Mouse (Mus musculus) layer of hippocampus, adult 9-11 months (tissue): ENCODE data around the gene Gdpd4.
A peak's percentile ranks its signal among the peaks of the same experiment; 100 is the strongest.

ENCODE experiments used
- DNase-seq: peaks from one replicate; pipeline ENCODE4 v3.0.0; 2022

Gdpd4 gene

GRCm38 (mm10) chr7:97919742-97920141 lies at the start of gene Gdpd4:
Gene Gdpd4 (plus strand): TSS chr7:97919955.
- DNase-seq: no peak

- DNase-seq: peak; percentile 44
Measured at GRCm38 (mm10) chr7:97872396-97872795, 47.4 kb upstream of the Gdpd4 start.

GRCm38 (mm10) chr7:97873317-97873716 lies 46.4 kb upstream of the Gdpd4 start:
- DNase-seq: no peak

- DNase-seq: no peak
Measured at GRCm38 (mm10) chr7:97877846-97878538, 41.8 kb upstream of the Gdpd4 start.

- DNase-seq: peak; percentile 5
Measured at GRCm38 (mm10) chr7:97911646-97912045, 8.1 kb upstream of the Gdpd4 start.

- peak; percentile 6 for DNase-seq
Measured at GRCm38 (mm10) chr7:97914833-97915516, 4.8 kb upstream of the Gdpd4 start.

GRCm38 (mm10) chr7:97925819-97926218 lies 6.1 kb downstream of the Gdpd4 start:
- DNase-seq: no peak

DNA sequence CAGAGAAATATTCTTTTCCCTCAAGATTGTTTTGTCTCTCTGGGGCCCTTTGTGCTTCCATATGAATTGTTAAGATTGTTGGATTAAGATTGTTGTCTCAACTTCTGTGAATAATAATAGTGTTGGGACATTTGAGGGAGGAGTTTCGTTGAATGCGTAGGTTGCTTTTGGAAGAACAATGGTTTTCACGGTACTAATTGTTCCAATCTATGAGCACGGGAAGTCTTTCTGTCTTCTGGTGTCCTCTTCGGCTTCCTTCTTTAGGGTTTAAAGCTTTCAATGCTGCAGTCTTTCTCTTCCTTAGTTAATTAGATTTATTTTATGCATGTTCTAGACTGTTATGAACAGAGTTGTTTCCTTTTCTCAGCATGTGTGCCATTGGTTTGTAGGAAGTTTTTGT lies 7.2 kb downstream of the Gdpd4 start:
- no peak for DNase-seq

DNA sequence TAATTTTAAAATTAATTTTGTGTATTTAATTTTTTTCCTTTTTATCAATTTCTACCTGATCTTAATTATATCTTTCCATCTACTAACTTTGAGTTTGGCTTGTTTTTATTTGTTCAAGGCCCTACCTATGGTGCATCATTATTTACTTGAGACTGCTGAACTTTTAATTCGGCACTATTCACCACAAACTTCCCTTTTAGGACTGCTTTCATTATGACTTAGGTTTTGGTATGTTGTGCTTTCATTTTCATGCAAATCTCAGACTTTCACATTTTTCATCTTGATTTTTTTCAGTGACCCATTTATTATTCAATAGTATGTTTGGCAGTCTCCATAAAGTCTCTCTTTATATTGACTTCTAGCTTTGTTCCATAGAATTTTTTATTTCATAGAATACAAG lies 24.7 kb downstream of the Gdpd4 start:
- DNase-seq: no peak

DNA sequence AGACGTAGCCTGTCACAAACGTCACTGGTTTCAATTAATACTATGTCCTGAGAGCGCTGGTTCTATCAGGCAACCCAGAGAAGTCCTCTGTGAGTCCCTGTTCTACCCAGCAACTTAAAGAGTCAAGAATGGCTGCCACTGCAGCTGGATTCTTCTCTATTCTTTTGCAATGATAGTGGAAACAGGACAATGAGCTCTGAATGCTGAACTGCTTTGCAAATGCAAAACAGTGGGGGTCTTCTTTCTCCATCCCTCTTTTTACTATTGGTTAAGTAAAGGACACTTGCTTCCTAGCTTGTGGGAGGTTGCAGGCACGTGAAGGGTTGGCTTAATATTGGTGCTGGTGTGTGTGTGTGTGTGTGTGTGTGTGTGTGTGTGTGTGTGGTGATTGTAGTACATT lies 52.7 kb downstream of the Gdpd4 start:
- DNase-seq: no peak

DNA sequence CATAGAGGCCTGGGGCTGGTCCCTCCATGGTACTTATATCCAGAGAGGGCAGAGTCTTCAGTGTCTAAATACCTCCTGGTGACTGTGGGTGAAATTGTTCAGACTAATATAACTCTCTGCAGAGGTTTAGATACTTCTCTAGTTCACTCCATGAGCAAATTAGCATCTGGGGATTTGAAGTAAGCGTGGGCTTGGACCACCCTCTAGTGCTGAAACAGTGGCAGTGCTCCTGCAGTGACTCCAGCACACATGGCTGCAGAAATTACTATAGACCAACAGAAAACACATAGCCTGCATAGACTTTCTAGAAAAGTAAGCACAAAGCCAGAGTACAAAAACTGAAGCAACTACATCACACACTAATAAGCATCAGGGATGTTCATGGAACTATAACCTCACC lies 57.7 kb downstream of the Gdpd4 start:
- peak; percentile 55 for DNase-seq

DNA sequence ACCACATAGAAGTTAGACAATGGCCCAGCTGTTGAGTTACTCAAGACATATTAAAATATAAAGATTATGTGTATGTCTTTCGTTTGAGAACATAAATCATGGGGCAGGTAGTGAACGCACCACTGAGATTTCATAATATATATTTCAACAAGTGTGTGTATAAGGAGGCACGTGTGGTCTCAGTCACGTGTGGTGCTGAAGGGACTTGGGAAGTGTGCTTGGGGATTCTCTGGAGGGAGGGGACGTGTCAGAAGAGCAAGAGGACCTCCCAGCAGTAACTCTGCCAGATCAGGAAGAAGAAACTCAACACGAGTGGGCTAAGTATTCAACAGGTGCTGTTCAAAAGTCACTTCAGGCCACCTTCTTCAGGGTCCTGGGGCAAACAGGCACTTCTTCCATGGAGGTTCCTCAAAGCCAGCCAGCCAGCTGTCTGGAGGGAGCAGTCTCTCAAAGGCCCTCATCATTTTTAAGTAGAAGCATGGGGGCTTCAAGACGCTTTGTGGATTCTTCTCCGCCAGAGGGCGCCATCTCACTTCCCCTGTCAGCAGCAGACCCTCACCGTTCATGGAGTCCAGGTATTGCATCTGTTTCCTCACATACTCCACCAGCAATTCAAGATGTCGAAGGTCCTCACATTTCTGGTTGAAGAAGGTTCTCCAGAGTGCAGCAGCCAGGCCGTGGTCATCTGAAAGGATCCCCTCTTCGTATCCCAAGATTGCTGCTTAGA lies 64.5 kb downstream of the Gdpd4 start:
- DNase-seq: no peak

DNA sequence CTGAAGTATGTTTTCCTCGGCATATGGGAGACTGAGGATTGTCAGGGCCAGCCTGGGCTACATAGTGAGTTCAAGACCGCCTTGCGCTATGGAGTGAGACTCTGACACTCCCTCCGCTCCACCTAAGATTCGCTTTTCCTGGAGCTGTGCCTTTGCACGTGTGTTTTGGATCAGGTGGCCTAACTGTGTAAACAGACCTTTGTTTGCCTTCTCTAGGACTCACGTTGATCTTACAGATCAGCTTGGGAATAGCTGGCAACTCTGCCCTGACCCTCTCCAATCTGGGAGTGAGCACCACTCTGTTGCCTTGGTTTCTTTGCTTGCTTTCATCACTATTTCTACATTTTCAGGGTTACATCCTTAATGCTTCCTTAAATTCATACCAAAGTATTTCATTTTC lies 82.9 kb downstream of the Gdpd4 start:
- DNase-seq: no peak

GRCm38 (mm10) chr7:98048101-98048824 lies 128.5 kb downstream of the Gdpd4 start:
- no peak for DNase-seq

DNA sequence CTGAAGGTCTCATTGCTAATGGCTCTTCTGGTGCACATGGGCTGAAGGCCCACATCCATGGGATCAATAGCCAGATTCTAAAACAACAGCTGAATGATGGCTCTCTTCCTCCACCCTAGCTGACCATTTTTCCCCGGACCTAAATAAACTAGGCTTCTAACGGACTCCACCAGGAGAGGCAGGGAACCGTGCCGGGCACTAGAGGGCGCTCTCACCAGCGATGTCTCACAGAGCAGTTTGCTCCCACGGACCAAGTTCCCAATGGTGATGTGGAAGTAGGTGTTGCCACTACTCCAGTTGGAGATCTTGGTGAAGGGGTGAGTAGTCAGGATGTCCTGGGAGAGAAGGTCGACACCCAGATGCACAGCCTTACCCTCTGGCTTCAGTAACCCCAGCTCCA lies 132.2 kb downstream of the Gdpd4 start:
- no peak for DNase-seq

DNA sequence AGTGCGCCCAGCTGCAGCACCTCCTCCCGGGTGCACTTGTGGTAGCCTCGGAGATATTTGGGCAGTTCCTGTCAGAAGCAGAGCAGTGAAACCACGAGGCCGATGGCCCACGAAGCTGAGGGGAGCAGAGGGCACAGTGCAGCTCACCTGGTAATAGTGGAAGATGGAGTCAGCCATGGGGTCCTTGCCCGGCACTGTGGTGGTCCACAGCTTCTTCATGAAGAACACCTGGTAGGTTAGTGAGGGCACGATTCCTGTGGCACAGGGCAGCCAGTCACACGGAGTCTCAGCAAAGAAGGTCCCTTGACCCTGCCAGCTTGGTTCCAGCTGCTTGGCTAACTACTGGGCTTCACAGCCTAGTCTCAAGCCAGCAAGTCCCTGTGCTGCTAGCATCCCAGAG lies 134.7 kb downstream of the Gdpd4 start:
- no peak for DNase-seq

GRCm38 (mm10) chr7:98054942-98055341 lies 135.2 kb downstream of the Gdpd4 start:
- no peak for DNase-seq

GRCm38 (mm10) chr7:98066229-98066628 lies 146.5 kb downstream of the Gdpd4 start:
- DNase-seq: no peak

- DNase-seq: peak; percentile 64
Measured at GRCm38 (mm10) chr7:98071620-98072019, 151.9 kb downstream of the Gdpd4 start.

GRCm38 (mm10) chr7:98077453-98077852 lies 157.7 kb downstream of the Gdpd4 start:
- no peak for DNase-seq

GRCm38 (mm10) chr7:98082376-98082775 lies 162.6 kb downstream of the Gdpd4 start:
- no peak for DNase-seq

DNA sequence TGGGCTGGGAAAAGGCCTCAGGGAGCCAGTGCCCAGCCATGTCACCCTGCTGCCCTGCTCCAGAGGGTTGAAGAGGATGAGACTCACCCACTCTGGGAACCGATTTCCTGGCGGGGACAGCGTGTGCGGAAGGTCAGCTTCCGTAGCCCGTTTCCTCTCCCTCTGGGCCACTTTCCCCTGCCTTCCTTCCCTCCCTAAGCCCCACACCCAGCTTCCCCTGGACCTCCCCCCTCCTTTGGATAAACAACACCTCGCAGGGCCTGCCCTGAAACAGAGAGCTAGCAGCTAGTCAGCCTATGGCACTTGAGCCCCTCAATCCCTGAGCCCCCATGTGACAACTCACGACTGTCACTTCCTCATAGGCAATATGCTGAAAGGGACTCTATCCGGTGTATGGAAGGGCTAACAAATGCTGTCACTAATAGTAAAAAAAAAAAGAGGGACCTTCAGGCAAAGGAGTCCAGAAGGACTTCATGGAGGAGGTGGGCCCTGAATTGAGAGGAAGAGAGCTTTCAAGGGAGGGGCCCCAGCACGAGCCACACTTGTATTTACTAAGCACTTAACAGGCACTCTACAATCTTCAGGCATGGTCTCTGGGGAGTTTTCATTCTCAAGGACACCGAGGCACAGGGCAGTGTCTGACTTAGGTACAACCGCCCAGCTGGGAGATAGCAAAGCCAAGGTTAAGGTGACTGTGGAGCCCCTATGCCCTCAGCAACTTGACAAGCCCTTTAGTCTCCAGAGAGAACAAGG lies 165.0 kb downstream of the Gdpd4 start:
- DNase-seq: no peak

GRCm38 (mm10) chr7:98085314-98085713 lies 165.6 kb downstream of the Gdpd4 start:
- DNase-seq: no peak
